Mouse (Mus musculus): ENCODE measurements around the gene Mrpl22. TPM values are rescaled to one million over a fixed set of nuclear protein-coding genes. Genes with fewer than 3 reads are reported as not detected.
"Not testable (repeated sequence)": the region's sequence is repeated elsewhere in the genome, so short reads cannot be mapped to it uniquely, and the experiment has no call there.

The Mrpl22 gene
- total RNA-seq, 2 experiments from 2014 or later: 46.2 to 50.7 TPM

DNA sequence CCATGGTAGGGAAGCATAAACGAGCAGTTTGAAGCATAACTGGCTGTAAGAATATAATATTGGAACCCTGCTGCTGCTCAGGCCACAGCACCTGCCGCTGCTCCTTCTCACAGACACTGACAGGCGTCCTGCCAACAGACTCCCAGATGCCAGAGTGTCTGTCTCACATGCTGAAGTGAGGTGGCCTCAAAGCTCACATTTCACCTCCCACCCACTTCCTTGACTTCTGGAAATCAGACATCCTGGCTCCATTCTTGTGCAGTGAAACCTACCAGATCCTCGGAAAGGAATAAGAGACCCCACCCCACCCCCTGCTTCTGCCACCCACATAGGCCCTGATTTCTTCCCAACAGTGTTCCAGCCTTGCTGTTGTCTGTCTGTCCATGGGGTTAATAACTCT lies 52.3 kb downstream of the Mrpl22 start:
- intact Hi-C loops (cut with DNase I): no loop called here
- DNase-seq (ENCODE audit: low spot score): no peak

DNA sequence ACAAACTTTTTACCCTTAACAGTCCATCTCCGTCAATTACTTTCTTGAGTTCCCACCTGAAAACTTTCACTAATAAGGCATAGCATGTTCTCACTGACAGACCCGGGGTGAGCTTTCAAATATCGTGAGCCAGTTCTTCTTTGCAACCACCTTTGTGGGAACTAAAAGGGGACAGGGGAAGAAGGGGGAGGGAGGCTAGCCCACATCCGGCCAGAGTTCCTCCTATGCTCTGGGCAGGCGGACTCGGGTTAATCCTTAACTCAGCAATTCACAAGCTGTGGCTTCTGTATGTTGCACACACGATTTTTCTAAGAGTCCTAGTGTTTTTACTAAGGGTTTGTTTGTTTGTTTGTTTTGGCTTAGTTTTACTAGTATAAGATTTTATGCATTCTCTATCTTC lies 52.9 kb downstream of the Mrpl22 start:
- intact Hi-C loops (cut with DNase I): no loop called here
- no peak for DNase-seq (ENCODE audit: low spot score)

DNA sequence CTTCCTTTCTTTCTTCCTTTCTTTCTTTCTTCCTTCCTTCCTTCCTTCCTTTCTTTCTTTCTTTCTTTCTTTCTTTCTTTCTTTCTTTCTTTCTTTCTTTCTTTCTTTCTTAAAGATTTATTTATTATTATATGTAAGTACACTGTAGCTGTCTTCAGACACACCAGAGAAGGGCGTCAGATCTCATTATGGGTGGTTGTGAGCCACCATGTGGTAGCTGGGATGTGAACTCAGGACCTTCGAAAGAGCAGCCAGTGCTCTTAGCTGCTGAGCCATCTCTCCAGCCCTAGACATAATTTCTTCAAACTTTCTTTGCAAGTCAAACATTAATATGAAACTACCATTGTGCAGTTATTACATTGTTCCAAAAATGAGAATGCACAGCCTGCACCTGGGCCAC lies 53.4 kb downstream of the Mrpl22 start:
- intact Hi-C loops (cut with DNase I): loop anchor here (1.0 kb wide), 1 partner anchor 46 kb away; no protein-coding TSS in a partner anchor
- DNase-seq (ENCODE audit: low spot score): not testable (repeated sequence)

DNA sequence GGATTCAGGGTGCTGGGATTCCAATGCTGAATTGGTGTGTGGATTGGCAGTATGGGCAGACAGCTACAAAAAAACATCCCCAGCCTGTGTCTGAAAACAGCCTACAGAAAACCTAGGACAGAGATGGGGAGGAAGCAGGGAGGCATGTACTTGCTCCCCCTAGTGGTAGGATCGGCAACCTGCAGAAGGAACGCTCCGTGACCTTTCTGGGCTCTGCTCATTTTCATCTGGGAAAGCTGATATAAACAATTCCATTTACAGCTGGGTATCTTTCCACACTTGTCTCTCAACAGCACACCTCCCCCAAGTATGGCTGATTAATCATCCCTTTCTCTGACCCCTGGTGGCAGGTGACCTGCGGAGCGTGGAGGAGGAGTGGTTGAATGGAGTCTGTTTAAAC lies 54.2 kb downstream of the Mrpl22 start:
- intact Hi-C loops (cut with DNase I): loop anchor here (1.0 kb wide), 1 partner anchor 46 kb away; no protein-coding TSS in a partner anchor
- peak; percentile 44 for DNase-seq (ENCODE audit: low spot score)

DNA sequence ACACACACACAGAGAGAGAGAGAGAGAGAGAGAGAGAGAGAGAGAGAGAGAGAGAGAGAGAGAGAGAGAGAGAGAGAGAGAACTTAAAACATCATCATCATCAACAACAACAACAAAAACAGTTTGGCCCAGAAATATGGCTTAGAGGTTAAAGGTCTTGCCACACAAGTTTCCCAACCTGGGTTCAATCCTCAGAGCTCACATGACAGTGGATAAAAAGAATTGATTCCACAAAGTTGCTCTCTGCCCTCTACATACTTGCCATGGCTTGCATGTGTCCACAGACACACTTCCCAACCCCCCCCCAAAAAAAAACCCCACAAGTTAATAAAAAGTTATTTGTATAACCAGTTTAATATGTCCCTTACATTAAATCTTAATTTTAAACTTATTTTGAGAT lies 55.0 kb downstream of the Mrpl22 start:
- DNase-seq (ENCODE audit: low spot score): no peak
- intact Hi-C loops (cut with DNase I): no loop called here

DNA sequence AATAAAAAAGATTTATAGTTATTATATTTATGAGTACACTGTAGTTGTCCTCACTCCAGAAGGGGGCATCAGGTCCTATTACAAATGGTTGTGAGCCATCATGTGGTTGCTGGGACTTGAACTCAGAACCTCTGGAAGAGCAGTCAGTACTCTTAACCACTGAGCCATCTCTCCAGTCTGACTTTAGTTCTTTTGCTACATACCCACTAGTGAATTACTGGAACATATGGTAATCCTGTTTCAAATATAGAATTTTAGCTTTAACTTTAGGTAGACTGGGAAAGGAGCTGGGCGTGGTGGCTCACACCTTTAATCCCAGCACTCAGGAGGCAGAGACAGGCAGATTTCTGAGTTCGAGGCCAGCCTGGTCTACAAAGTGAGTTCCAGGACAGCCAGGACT lies 56.6 kb downstream of the Mrpl22 start:
- intact Hi-C loops (cut with DNase I); DNase-seq (ENCODE audit: low spot score): not testable (repeated sequence)

Other genes starting within 250 kb of the Mrpl22 start
- gene Larp1, start 162.6 kb upstream of the Mrpl22 start, total RNA-seq (2021): 10 to 100 TPM; 52.1 to 53.0 TPM
- gene Gm12248, start 78.5 kb upstream of the Mrpl22 start, total RNA-seq (2021): not detected
- 10 to 100 TPM; 36.0 to 36.4 TPM for gene Cnot8, start 67.5 kb upstream of the Mrpl22 start, total RNA-seq (2021)
- gene Gemin5, start 3.1 kb upstream of the Mrpl22 start, total RNA-seq (2021): 1 to 10 TPM; 8.5 to 8.9 TPM
- gene Igtp, start 27.9 kb downstream of the Mrpl22 start, total RNA-seq (2021): 1 to 10 TPM; 6.4 TPM
- gene Irgm2, start 28.0 kb downstream of the Mrpl22 start, total RNA-seq (2021): 10 to 100 TPM in 1 of 2 experiments, 1 to 10 TPM in 1; 9.3 to 10.7 TPM
- not detected for gene 4930438A08Rik, start 103.1 kb downstream of the Mrpl22 start, total RNA-seq (2021)
- gene Zfp692, start 135.4 kb downstream of the Mrpl22 start, total RNA-seq (2021): 1 to 10 TPM; 3.7 to 4.1 TPM
- 10 to 100 TPM; 42.9 to 43.5 TPM for gene Zfp672, start 158.7 kb downstream of the Mrpl22 start, total RNA-seq (2021)
- 10 to 100 TPM; 33.7 to 35.1 TPM for gene Sh3bp5l, start 159.1 kb downstream of the Mrpl22 start, total RNA-seq (2021)
- under 1 TPM in 1 of 2 experiments, not detected in 1; 0.31 TPM for gene Lypd8, start 207.4 kb downstream of the Mrpl22 start, total RNA-seq (2021)
- gene 1810065E05Rik, start 249.4 kb downstream of the Mrpl22 start, total RNA-seq (2021): not detected

All from heart, postnatal 25 days (tissue).